Mouse (Mus musculus): ENCODE measurements at regions not wholly inside any gene's neighbourhood (a gene's known extent, or its start where the extent isn't known, plus 50 kb on each side); places are given as distances from the start of the nearest gene placed in this dataset.

GRCm38 (mm10) chr10:39233191-39233590 lies 69.6 kb upstream of the Ccn6 start:
- Histone ChIP-seq H3K4me3 (ENCODE audit: low read depth, low read length) (no peak overlapping the region), H3K27ac (ENCODE audit: low read depth, low read length) (no peak overlapping the region), H3K9me3 (replicated peaks; ENCODE audit: control insufficient read depth, low read length) (no peaks in the 10 kb centered on the region), H3K4me1 (ENCODE audit: control insufficient read depth, insufficient read depth, low read length) (no peaks in the 10 kb centered on the region), H3K9ac (ENCODE audit: low read length) (no peak overlapping the region), H3K27me3 (replicated peaks; ENCODE audit: control insufficient read depth, insufficient read depth, low read length) (no peaks in the 10 kb centered on the region), H3K4me2 (ENCODE audit: low read length) (no peak overlapping the region), H3K36me3 (ENCODE audit: control insufficient read depth, insufficient read depth, low read length) (no peaks in the 10 kb centered on the region)
- WGBS = 87% methylated on average over 7 of the region's 7 CpGs
- ATAC-seq (no peak), DNase-seq (ENCODE audit: low spot score) (no peak)

GRCm38 (mm10) chr10:39230634-39231410 lies 67.2 kb upstream of the Ccn6 start:
- no peaks in the 10 kb centered on the region for H3K36me3 ChIP-seq (ENCODE audit: control insufficient read depth, insufficient read depth, low read length)
- H3K9me3 ChIP-seq (replicated peaks; ENCODE audit: control insufficient read depth, low read length) = no peaks in the 10 kb centered on the region
- WGBS = 41% methylated on average over 14 of the region's 14 CpGs
- no peak overlapping the region for H3K9ac ChIP-seq (ENCODE audit: low read length)
- H3K27me3 ChIP-seq (replicated peaks; ENCODE audit: control insufficient read depth, insufficient read depth, low read length) = no peaks in the 10 kb centered on the region
- ATAC-seq (0 out of 2 replicates have a peak, but pooled peaks have one; percentile 44), DNase-seq (ENCODE audit: low spot score) (peak; percentile 20)
- no peak overlapping the region for H3K4me3 ChIP-seq (ENCODE audit: low read depth, low read length)
- H3K4me1 ChIP-seq (ENCODE audit: control insufficient read depth, insufficient read depth, low read length) = peaks cover 11% of the 10 kb centered on the region
- H3K4me2 ChIP-seq (ENCODE audit: low read length) = no peak overlapping the region
- no peak overlapping the region for H3K27ac ChIP-seq (ENCODE audit: low read depth, low read length)

GRCm38 (mm10) chr10:39229233-39229632 lies 65.6 kb upstream of the Ccn6 start:
- WGBS = 94% methylated on average over 4 of the region's 4 CpGs
- H3K4me1 ChIP-seq (ENCODE audit: control insufficient read depth, insufficient read depth, low read length) = peaks cover 11% of the 10 kb centered on the region
- no peaks in the 10 kb centered on the region for H3K27me3 ChIP-seq (replicated peaks; ENCODE audit: control insufficient read depth, insufficient read depth, low read length)
- H3K4me3 ChIP-seq (ENCODE audit: low read depth, low read length) = no peak overlapping the region
- H3K9ac ChIP-seq (ENCODE audit: low read length) = no peak overlapping the region
- H3K4me2 ChIP-seq (ENCODE audit: low read length) = no peak overlapping the region
- H3K9me3 ChIP-seq (replicated peaks; ENCODE audit: control insufficient read depth, low read length) = no peaks in the 10 kb centered on the region
- no peak for ATAC-seq
- H3K27ac ChIP-seq (ENCODE audit: low read depth, low read length) = no peak overlapping the region
- H3K36me3 ChIP-seq (ENCODE audit: control insufficient read depth, insufficient read depth, low read length) = no peaks in the 10 kb centered on the region
- DNase-seq (ENCODE audit: low spot score) = no peak

GRCm38 (mm10) chr10:39228027-39228426 lies 64.4 kb upstream of the Ccn6 start:
- H3K4me3 ChIP-seq (ENCODE audit: low read depth, low read length) = no peak overlapping the region
- peaks cover 11% of the 10 kb centered on the region for H3K4me1 ChIP-seq (ENCODE audit: control insufficient read depth, insufficient read depth, low read length)
- ATAC-seq (peak; percentile 47; the same call in 1 of the 2 replicates), DNase-seq (ENCODE audit: low spot score) (peak; percentile 54)
- H3K4me2 ChIP-seq (ENCODE audit: low read length) = peak overlapping the region; percentile 28
- 37% methylated on average over 5 of the region's 5 CpGs for WGBS
- H3K36me3 ChIP-seq (ENCODE audit: control insufficient read depth, insufficient read depth, low read length) = no peaks in the 10 kb centered on the region
- no peaks in the 10 kb centered on the region for H3K9me3 ChIP-seq (replicated peaks; ENCODE audit: control insufficient read depth, low read length)
- H3K27me3 ChIP-seq (replicated peaks; ENCODE audit: control insufficient read depth, insufficient read depth, low read length) = no peaks in the 10 kb centered on the region
- no peak overlapping the region for H3K9ac ChIP-seq (ENCODE audit: low read length)
- no peak overlapping the region for H3K27ac ChIP-seq (ENCODE audit: low read depth, low read length)

GRCm38 (mm10) chr10:39227499-39227942 lies 63.9 kb upstream of the Ccn6 start:
- peak; percentile 76 for ATAC-seq
- WGBS = 15% methylated on average over 13 of the region's 13 CpGs

GRCm38 (mm10) chr10:39226518-39226917 lies 62.9 kb upstream of the Ccn6 start:
- 55% methylated on average over 2 of the region's 2 CpGs for WGBS
- DNase-seq (ENCODE audit: low spot score) (no peak), ATAC-seq (no peak)
- no peak overlapping the region for H3K4me2 ChIP-seq (ENCODE audit: low read length)
- H3K27me3 ChIP-seq (replicated peaks; ENCODE audit: control insufficient read depth, insufficient read depth, low read length) = no peaks in the 10 kb centered on the region
- no peaks in the 10 kb centered on the region for H3K36me3 ChIP-seq (ENCODE audit: control insufficient read depth, insufficient read depth, low read length)
- H3K4me1 ChIP-seq (ENCODE audit: control insufficient read depth, insufficient read depth, low read length) = peaks cover 11% of the 10 kb centered on the region
- H3K9me3 ChIP-seq (replicated peaks; ENCODE audit: control insufficient read depth, low read length) = no peaks in the 10 kb centered on the region
- H3K27ac ChIP-seq (ENCODE audit: low read depth, low read length) = no peak overlapping the region
- H3K4me3 ChIP-seq (ENCODE audit: low read depth, low read length) = no peak overlapping the region
- H3K9ac ChIP-seq (ENCODE audit: low read length) = no peak overlapping the region

More at GRCm38 (mm10) chr10:39227499-39227942, 63.9 kb upstream of the Ccn6 start:
- Histone ChIP-seq H3K9ac (ENCODE audit: low read length) (no peak overlapping the region), H3K27ac (ENCODE audit: low read depth, low read length) (no peak overlapping the region), H3K9me3 (replicated peaks; ENCODE audit: control insufficient read depth, low read length) (no peaks in the 10 kb centered on the region), H3K4me1 (ENCODE audit: control insufficient read depth, insufficient read depth, low read length) (peaks cover 11% of the 10 kb centered on the region), H3K4me2 (ENCODE audit: low read length) (peak overlapping the region; percentile 28), H3K27me3 (replicated peaks; ENCODE audit: control insufficient read depth, insufficient read depth, low read length) (no peaks in the 10 kb centered on the region), H3K36me3 (ENCODE audit: control insufficient read depth, insufficient read depth, low read length) (no peaks in the 10 kb centered on the region), H3K4me3 (ENCODE audit: low read depth, low read length) (no peak overlapping the region)
- DNase-seq (ENCODE audit: low spot score) = peak; percentile 75

- H3K4me3 ChIP-seq (ENCODE audit: low read depth, low read length) = no peak overlapping the region
- H3K36me3 ChIP-seq (ENCODE audit: control insufficient read depth, insufficient read depth, low read length) = no peaks in the 10 kb centered on the region
- WGBS = 41% methylated on average over 5 of the region's 5 CpGs
- peaks cover 11% of the 10 kb centered on the region for H3K4me1 ChIP-seq (ENCODE audit: control insufficient read depth, insufficient read depth, low read length)
- no peak overlapping the region for H3K4me2 ChIP-seq (ENCODE audit: low read length)
- no peak for DNase-seq (ENCODE audit: low spot score)
- no peak overlapping the region for H3K27ac ChIP-seq (ENCODE audit: low read depth, low read length)
- H3K27me3 ChIP-seq (replicated peaks; ENCODE audit: control insufficient read depth, insufficient read depth, low read length) = no peaks in the 10 kb centered on the region
- H3K9ac ChIP-seq (ENCODE audit: low read length) = no peak overlapping the region
- ATAC-seq = no peak
- no peaks in the 10 kb centered on the region for H3K9me3 ChIP-seq (replicated peaks; ENCODE audit: control insufficient read depth, low read length)
These were observed 61.0 kb upstream of the Ccn6 start for GRCm38 (mm10) chr10:39224449-39225094.

- no peak for DNase-seq (ENCODE audit: low spot score)
- 92% methylated on average over 2 of the region's 2 CpGs for whole genome bisulfite sequencing
These were observed 57.4 kb upstream of the Ccn6 start for GRCm38 (mm10) chr10:39221028-39221427.

GRCm38 (mm10) chr10:39219366-39219765 lies 55.8 kb upstream of the Ccn6 start:
- WGBS = 93% methylated on average over 2 of the region's 2 CpGs
- DNase-seq (ENCODE audit: low spot score) = no peak
- Histone ChIP-seq H3K36me3 (ENCODE audit: control insufficient read depth, insufficient read depth, low read length) (no peaks in the 10 kb centered on the region), H3K4me1 (ENCODE audit: control insufficient read depth, insufficient read depth, low read length) (no peaks in the 10 kb centered on the region), H3K9ac (ENCODE audit: low read length) (no peak overlapping the region), H3K4me3 (ENCODE audit: low read depth, low read length) (no peak overlapping the region), H3K4me2 (ENCODE audit: low read length) (no peak overlapping the region), H3K9me3 (replicated peaks; ENCODE audit: control insufficient read depth, low read length) (no peaks in the 10 kb centered on the region), H3K27ac (ENCODE audit: low read depth, low read length) (no peak overlapping the region), H3K27me3 (replicated peaks; ENCODE audit: control insufficient read depth, insufficient read depth, low read length) (no peaks in the 10 kb centered on the region)
- no peak for ATAC-seq

More at GRCm38 (mm10) chr10:39221028-39221427, 57.4 kb upstream of the Ccn6 start:
- H3K4me2 ChIP-seq (ENCODE audit: low read length) = no peak overlapping the region
- H3K4me3 ChIP-seq (ENCODE audit: low read depth, low read length) = no peak overlapping the region
- no peaks in the 10 kb centered on the region for H3K9me3 ChIP-seq (replicated peaks; ENCODE audit: control insufficient read depth, low read length)
- ATAC-seq = no peak
- no peaks in the 10 kb centered on the region for H3K4me1 ChIP-seq (ENCODE audit: control insufficient read depth, insufficient read depth, low read length)
- H3K36me3 ChIP-seq (ENCODE audit: control insufficient read depth, insufficient read depth, low read length) = no peaks in the 10 kb centered on the region
- H3K9ac ChIP-seq (ENCODE audit: low read length) = no peak overlapping the region
- no peaks in the 10 kb centered on the region for H3K27me3 ChIP-seq (replicated peaks; ENCODE audit: control insufficient read depth, insufficient read depth, low read length)
- no peak overlapping the region for H3K27ac ChIP-seq (ENCODE audit: low read depth, low read length)
